Mouse (Mus musculus) embryonic facial prominence, embryonic 11.5 days (tissue): ENCODE results near the gene Smg6. TPM values are rescaled to one million over a fixed set of nuclear protein-coding genes. Genes with fewer than 3 reads are reported as not detected.

Source experiments
- ATAC-seq: fragments of 200-750 bp; cut with Nextera tagmentation; replicated peaks from 2 replicates; pipeline ENCODE4 v1.8.0; 2017; ENCODE audit warnings: low read depth; ENCODE audit not compliant: insufficient number of reproducible peaks, low FRiP score, low TSS enrichment
- DNase-seq: peaks from one replicate; pipeline ENCODE4 v3.0.0-alpha.2; 2015; ENCODE audit warnings: low spot score
- H3K27ac ChIP-seq: fragments of 300-500 bp; sonication (generic); replicated peaks from 2 replicates; pipeline ENCODE4 v1.5.1; 2014; ENCODE audit warnings: mild to moderate bottlenecking, low read depth, low read length, control low read depth
- H3K27me3 ChIP-seq: fragments of 300-500 bp; sonication (generic); 2 replicates; pipeline ENCODE4 v1.6.1; 2014; ENCODE audit warnings: mild to moderate bottlenecking, low read length, moderate library complexity, mixed read lengths; ENCODE audit not compliant: control insufficient read depth, insufficient read depth
- H3K36me3 ChIP-seq: fragments of 300-500 bp; sonication (generic); replicated peaks from 2 replicates; pipeline ENCODE4 v1.6.1; 2014; ENCODE audit warnings: low read depth, mild to moderate bottlenecking, low read length, moderate library complexity, mixed read lengths; ENCODE audit not compliant: control insufficient read depth, insufficient read depth
- H3K4me1 ChIP-seq: fragments of 300-500 bp; sonication (generic); 2 replicates; pipeline ENCODE4 v1.6.1; 2014; ENCODE audit warnings: low read length, mixed read lengths; ENCODE audit not compliant: control insufficient read depth, insufficient read depth
- H3K4me2 ChIP-seq: fragments of 300-500 bp; sonication (generic); 2 replicates; pipeline ENCODE4 v1.6.1; 2014; ENCODE audit warnings: low read depth, mild to moderate bottlenecking, control low read depth, low read length, moderate library complexity
- H3K4me3 ChIP-seq: fragments of 300-500 bp; sonication (generic); 2 replicates; pipeline ENCODE4 v1.5.1; 2014; ENCODE audit warnings: low read depth, low read length, control low read depth
- H3K9ac ChIP-seq: fragments of 300-500 bp; sonication (generic); replicated peaks from 2 replicates; pipeline ENCODE4 v1.6.1; 2014; ENCODE audit warnings: mild to moderate bottlenecking, control low read depth, low read length
- H3K9me3 ChIP-seq: fragments of 300-500 bp; sonication (generic); replicated peaks from 2 replicates; pipeline ENCODE4 v1.6.1; 2016; ENCODE audit warnings: mild to moderate bottlenecking, low read length, inconsistent platforms, mixed read lengths; ENCODE audit not compliant: control insufficient read depth
- WGBS: fragments of 180-500 bp; shearing (Covaris S2); extraction: QIAGEN DNeasy Blood & Tissue Kit; methylation state at CpG from one replicate; pipeline ENCODE4 v1.1.7; 2014; 5-methylcytosine and 5-hydroxymethylcytosine counted together
- polyA plus RNA-seq: library from polyadenylated mRNA; unstranded; fragments of >200 nt; fragmentation: Nextera tagmentation; extraction: Ambion mirVana; gene quantifications from 2 replicates; pipeline ENCODE4 v1.2.1, GENCODE M21; 2014

Gene Smg6
- polyA plus RNA-seq, 1 experiment from 2014 or later: 16.8 TPM

- Histone ChIP-seq H3K9ac (no peak overlapping the region), H3K27me3 (no peaks in the 10 kb centered on the region), H3K36me3 (no peaks in the 10 kb centered on the region), H3K4me2 (no peak overlapping the region), H3K9me3 (no peaks in the 10 kb centered on the region), H3K27ac (no peak overlapping the region), H3K4me1 (no peaks in the 10 kb centered on the region), H3K4me3 (no peak overlapping the region)
- ATAC-seq: no peak
- WGBS: 89% methylated on average over 3 of the region's 3 CpGs
- no peak for DNase-seq
Observed at GRCm38 (mm10) chr11:75026977-75027376, 101.4 kb downstream of the Smg6 start.

GRCm38 (mm10) chr11:75027616-75028015 is 102.0 kb downstream of the Smg6 start:
- ATAC-seq: no peak
- WGBS: 71% methylated on average over 2 of the region's 2 CpGs
- no peaks in the 10 kb centered on the region for H3K36me3 ChIP-seq

GRCm38 (mm10) chr11:75031251-75031650 is 105.6 kb downstream of the Smg6 start:
- H3K27me3 ChIP-seq: no peaks in the 10 kb centered on the region
- H3K9me3 ChIP-seq: no peaks in the 10 kb centered on the region
- ATAC-seq (no peak), DNase-seq (no peak)
- H3K4me3 ChIP-seq: no peak overlapping the region
- no peaks in the 10 kb centered on the region for H3K36me3 ChIP-seq
- no peak overlapping the region for H3K4me2 ChIP-seq
- WGBS: 59% methylated on average over 2 of the region's 2 CpGs
- no peaks in the 10 kb centered on the region for H3K4me1 ChIP-seq
- no peak overlapping the region for H3K9ac ChIP-seq
- no peak overlapping the region for H3K27ac ChIP-seq

More at GRCm38 (mm10) chr11:75027616-75028015, 102.0 kb downstream of the Smg6 start:
- no peak overlapping the region for H3K4me2 ChIP-seq
- DNase-seq: no peak
- no peak overlapping the region for H3K9ac ChIP-seq
- no peaks in the 10 kb centered on the region for H3K4me1 ChIP-seq
- no peaks in the 10 kb centered on the region for H3K27me3 ChIP-seq
- no peaks in the 10 kb centered on the region for H3K9me3 ChIP-seq
- H3K27ac ChIP-seq: no peak overlapping the region
- H3K4me3 ChIP-seq: no peak overlapping the region

GRCm38 (mm10) chr11:75032946-75033345 is 107.3 kb downstream of the Smg6 start:
- ATAC-seq (no peak), DNase-seq (no peak)
- H3K27ac ChIP-seq: no peak overlapping the region
- WGBS: 65% methylated on average over 2 of the region's 2 CpGs
- no peak overlapping the region for H3K4me2 ChIP-seq
- no peaks in the 10 kb centered on the region for H3K36me3 ChIP-seq
- H3K4me1 ChIP-seq: no peaks in the 10 kb centered on the region
- H3K9me3 ChIP-seq: no peaks in the 10 kb centered on the region
- H3K9ac ChIP-seq: no peak overlapping the region
- H3K27me3 ChIP-seq: no peaks in the 10 kb centered on the region
- H3K4me3 ChIP-seq: no peak overlapping the region

GRCm38 (mm10) chr11:75033581-75034067 is 108.0 kb downstream of the Smg6 start:
- Histone ChIP-seq H3K9ac (no peak overlapping the region), H3K27me3 (no peaks in the 10 kb centered on the region), H3K36me3 (no peaks in the 10 kb centered on the region), H3K27ac (no peak overlapping the region), H3K4me3 (no peak overlapping the region), H3K4me1 (no peaks in the 10 kb centered on the region), H3K4me2 (no peak overlapping the region), H3K9me3 (no peaks in the 10 kb centered on the region)
- ATAC-seq (no peak), DNase-seq (no peak)
- WGBS: 86% methylated on average over 5 of the region's 5 CpGs

GRCm38 (mm10) chr11:75034104-75034503 is 108.5 kb downstream of the Smg6 start:
- H3K4me2 ChIP-seq: no peak overlapping the region
- no peak overlapping the region for H3K27ac ChIP-seq
- no peaks in the 10 kb centered on the region for H3K9me3 ChIP-seq
- DNase-seq (no peak), ATAC-seq (no peak)
- no peaks in the 10 kb centered on the region for H3K4me1 ChIP-seq
- H3K4me3 ChIP-seq: no peak overlapping the region
- no peaks in the 10 kb centered on the region for H3K36me3 ChIP-seq
- no peak overlapping the region for H3K9ac ChIP-seq
- H3K27me3 ChIP-seq: no peaks in the 10 kb centered on the region
- WGBS: 91% methylated on average over 3 of the region's 3 CpGs

- WGBS: 82% methylated on average over 3 of the region's 3 CpGs
- Histone ChIP-seq H3K27me3 (no peaks in the 10 kb centered on the region), H3K27ac (no peak overlapping the region), H3K36me3 (no peaks in the 10 kb centered on the region), H3K9ac (no peak overlapping the region), H3K4me1 (no peaks in the 10 kb centered on the region), H3K9me3 (no peaks in the 10 kb centered on the region), H3K4me2 (no peak overlapping the region), H3K4me3 (no peak overlapping the region)
- DNase-seq (no peak), ATAC-seq (no peak)
Observed at GRCm38 (mm10) chr11:75044333-75044732, 118.7 kb downstream of the Smg6 start.

- no peaks in the 10 kb centered on the region for H3K27me3 ChIP-seq
- H3K9me3 ChIP-seq: no peaks in the 10 kb centered on the region
- H3K9ac ChIP-seq: no peak overlapping the region
- H3K4me2 ChIP-seq: no peak overlapping the region
- no peaks in the 10 kb centered on the region; the same call in 1 of the 2 replicates for H3K4me1 ChIP-seq
- H3K27ac ChIP-seq: no peak overlapping the region
- no peak overlapping the region for H3K4me3 ChIP-seq
- no peaks in the 10 kb centered on the region for H3K36me3 ChIP-seq
- 86% methylated on average over 4 of the region's 4 CpGs for WGBS
- no peak for ATAC-seq
- no peak for DNase-seq
Observed at GRCm38 (mm10) chr11:75045822-75046221, 120.2 kb downstream of the Smg6 start.
